Mouse (Mus musculus): ENCODE data around the gene Mlc1. TPM values are rescaled to one million over a fixed set of nuclear protein-coding genes. Genes with fewer than 3 reads are reported as not detected.

Mlc1 gene
- total RNA-seq, 2 experiments from 2014 or later = 114 to 116 TPM

- Histone ChIP-seq H3K27ac (no peak overlapping the region), H3K4me3 (no peak overlapping the region)
- TF ChIP-seq CTCF (conservative IDR thresholded peaks at IDR 0.05) = no peak
- no peak for DNase-seq (ENCODE audit: low spot score in 2 of 2)
Observed at GRCm38 (mm10) chr15:88921992-88922310, 56.9 kb downstream of the Mlc1 start.

GRCm38 (mm10) chr15:88921131-88921991 is 57.4 kb downstream of the Mlc1 start:
- peak; percentile 95 for TF ChIP-seq CTCF (conservative IDR thresholded peaks at IDR 0.05)
- peak; percentile 74 to 87 for DNase-seq (ENCODE audit: low spot score in 2 of 2)
- no peak overlapping the region for H3K27ac ChIP-seq
- no peak overlapping the region for H3K4me3 ChIP-seq

GRCm38 (mm10) chr15:88920065-88920464 is 58.7 kb downstream of the Mlc1 start:
- TF ChIP-seq CTCF (conservative IDR thresholded peaks at IDR 0.05) = no peak
- no peak overlapping the region for H3K4me3 ChIP-seq
- no peak overlapping the region for H3K27ac ChIP-seq
- no peak for DNase-seq (ENCODE audit: low spot score in 2 of 2)

- Histone ChIP-seq H3K27ac (no peak overlapping the region), H3K4me3 (no peak overlapping the region)
- DNase-seq (ENCODE audit: low spot score in 2 of 2) = no peak
- no peak for TF ChIP-seq CTCF (conservative IDR thresholded peaks at IDR 0.05)
Observed at GRCm38 (mm10) chr15:88919328-88919727, 59.5 kb downstream of the Mlc1 start.

- no peak for TF ChIP-seq CTCF (conservative IDR thresholded peaks at IDR 0.05)
- no peak overlapping the region for H3K4me3 ChIP-seq
- no peak overlapping the region for H3K27ac ChIP-seq
- no peak for DNase-seq (ENCODE audit: low spot score in 2 of 2)
Observed at GRCm38 (mm10) chr15:88917126-88917525, 61.7 kb downstream of the Mlc1 start.

- Histone ChIP-seq H3K4me3 (no peak overlapping the region), H3K27ac (no peak overlapping the region)
- TF ChIP-seq CTCF (conservative IDR thresholded peaks at IDR 0.05) = no peak
- DNase-seq (ENCODE audit: low spot score in 2 of 2) = no peak
Observed at GRCm38 (mm10) chr15:88916366-88916765, 62.4 kb downstream of the Mlc1 start.

- no peak for TF ChIP-seq CTCF (conservative IDR thresholded peaks at IDR 0.05)
- H3K4me3 ChIP-seq = no peak overlapping the region
- no peak for DNase-seq (ENCODE audit: low spot score in 2 of 2)
Observed at GRCm38 (mm10) chr15:88915046-88915445, 63.8 kb downstream of the Mlc1 start.

GRCm38 (mm10) chr15:88906347-88906746 is 72.5 kb downstream of the Mlc1 start:
- H3K27ac ChIP-seq = no peak overlapping the region
- H3K4me3 ChIP-seq = no peak overlapping the region
- DNase-seq (ENCODE audit: low spot score in 2 of 2) = no peak
- no peak for TF ChIP-seq CTCF (conservative IDR thresholded peaks at IDR 0.05)

More at GRCm38 (mm10) chr15:88915046-88915445, 63.8 kb downstream of the Mlc1 start:
- H3K27ac ChIP-seq = no peak overlapping the region

Other genes with a start within 250 kb of the Mlc1 start
- gene Brd1, start 244.8 kb downstream of the Mlc1 start, total RNA-seq (2021) = 10 to 100 TPM; 52.5 to 60.6 TPM
- 1 to 10 TPM; 9.1 to 9.4 TPM for gene Zbed4, start 227.3 kb downstream of the Mlc1 start, total RNA-seq (2021)
- 10 to 100 TPM; 10.1 to 13.3 TPM for gene Alg12, start 159.7 kb downstream of the Mlc1 start, total RNA-seq (2021)
- gene Creld2, start 159.4 kb downstream of the Mlc1 start, total RNA-seq (2021) = 10 to 100 TPM; 21.4 to 26.5 TPM
- 10 to 100 TPM; 29.9 to 37.9 TPM for gene Pim3, start 116.8 kb downstream of the Mlc1 start, total RNA-seq (2021)
- 1 to 10 TPM; 1.5 to 2.0 TPM for gene Ttll8, start 24.6 kb downstream of the Mlc1 start, total RNA-seq (2021)
- gene Mov10l1, start 3.9 kb upstream of the Mlc1 start, total RNA-seq (2021) = not detected
- 100 to 1,000 TPM; 159 to 177 TPM for gene Panx2, start 80.7 kb upstream of the Mlc1 start, total RNA-seq (2021)
- 10 to 100 TPM; 21.4 to 24.2 TPM for gene Trabd, start 96.1 kb upstream of the Mlc1 start, total RNA-seq (2021)
- 10 to 100 TPM; 21.2 to 22.0 TPM for gene Selenoo, start 110.1 kb upstream of the Mlc1 start, total RNA-seq (2021)
- gene Tubgcp6, start 144.1 kb upstream of the Mlc1 start, total RNA-seq (2021) = 10 to 100 TPM; 31.0 to 31.5 TPM
- gene Hdac10, start 149.7 kb upstream of the Mlc1 start, total RNA-seq (2021) = 10 to 100 TPM; 16.3 to 17.9 TPM
- gene Mapk12, start 161.7 kb upstream of the Mlc1 start, total RNA-seq (2021) = 1 to 10 TPM; 4.4 to 5.6 TPM
- gene Mapk11, start 170.6 kb upstream of the Mlc1 start, total RNA-seq (2021) = 10 to 100 TPM; 21.6 to 25.8 TPM
- gene Plxnb2, start 201.8 kb upstream of the Mlc1 start, total RNA-seq (2021) = 10 to 100 TPM; 49.7 to 59.1 TPM
- gene Dennd6b, start 217.5 kb upstream of the Mlc1 start, total RNA-seq (2021) = 10 to 100 TPM; 39.6 to 41.5 TPM
- gene Ppp6r2, start 232.5 kb upstream of the Mlc1 start, total RNA-seq (2021) = 100 to 1,000 TPM; 170 to 172 TPM